Mouse (Mus musculus) gastrocnemius, adult 8-10 months (tissue): Measurements from ENCODE around the gene Fis1. TPM values are rescaled to one million over a fixed set of nuclear protein-coding genes. Genes with fewer than 3 reads are reported as not detected.

Source experiments
- DNase-seq, 2 experiments: peaks; one replicate each; pipeline ENCODE4 v3.0.0; 2022; ENCODE audit warnings: low spot score in 2 of 2
- total RNA-seq, 4 experiments: library from RNA; stranded (reverse); gene quantifications; 2 replicates each; pipeline ENCODE4 v1.2.4; 2022

Fis1 gene
- 100 to 1,000 TPM; 185 to 202 (median 194) TPM for total RNA-seq

GRCm38 (mm10) chr5:136953015-136953414, at the start of gene Fis1:
Gene Fis1, plus strand, starts transcription at chr5:136953275.
- DNase-seq, result peak; percentile 95 to 96

- DNase-seq, result no peak
Observed at GRCm38 (mm10) chr5:136904621-136905020, 48.5 kb upstream of the Fis1 start.

- DNase-seq, result no peak
Observed at GRCm38 (mm10) chr5:136905630-136906029, 47.4 kb upstream of the Fis1 start.

GRCm38 (mm10) chr5:136907587-136907986, 45.5 kb upstream of the Fis1 start:
- DNase-seq, result no peak

GRCm38 (mm10) chr5:136907991-136908857, 44.9 kb upstream of the Fis1 start, which contains the start of gene Ift22:
Gene Ift22, plus strand, starts transcription at chr5:136908150.
- peak; percentile 80 to 83 for DNase-seq

- DNase-seq, result no peak
Observed at GRCm38 (mm10) chr5:136914183-136914582, 38.9 kb upstream of the Fis1 start.

GRCm38 (mm10) chr5:136917613-136918242, 35.3 kb upstream of the Fis1 start:
- no peak for DNase-seq

- DNase-seq, result peak; percentile 39 to 47
Observed at GRCm38 (mm10) chr5:136918655-136919472, 34.2 kb upstream of the Fis1 start.

GRCm38 (mm10) chr5:136919546-136920301, 33.4 kb upstream of the Fis1 start:
- no peak for DNase-seq

GRCm38 (mm10) chr5:136922830-136923229, 30.2 kb upstream of the Fis1 start:
- no peak for DNase-seq

- DNase-seq, result no peak
Observed at GRCm38 (mm10) chr5:136923751-136924478, 29.2 kb upstream of the Fis1 start.

GRCm38 (mm10) chr5:136929073-136929472, 24.0 kb upstream of the Fis1 start:
- peak; percentile 56 to 63 for DNase-seq

GRCm38 (mm10) chr5:136931896-136932295, 21.2 kb upstream of the Fis1 start:
- no peak for DNase-seq

GRCm38 (mm10) chr5:136932956-136933355, 20.1 kb upstream of the Fis1 start:
- DNase-seq, result no peak

GRCm38 (mm10) chr5:136933930-136934329, 19.1 kb upstream of the Fis1 start:
- no peak for DNase-seq

- DNase-seq, result no peak
Observed at GRCm38 (mm10) chr5:136935905-136936695, 17.0 kb upstream of the Fis1 start.

- DNase-seq, result no peak
Observed at GRCm38 (mm10) chr5:136936750-136937149, 16.3 kb upstream of the Fis1 start.

- no peak for DNase-seq
Observed at GRCm38 (mm10) chr5:136937621-136938020, 15.5 kb upstream of the Fis1 start.

- no peak for DNase-seq
Observed at GRCm38 (mm10) chr5:136939284-136939683, 13.8 kb upstream of the Fis1 start.
